Mouse (Mus musculus) kidney, adult 2 months (tissue): ENCODE measurements around the gene Trp53i11.

ENCODE experiments used
- CTCF ChIP-seq: fragments of 200-500 bp; conservative IDR thresholded peaks from 2 replicates; pipeline ENCODE4 v1.5.1; 2011; ENCODE audit warnings: low read depth, mild to moderate bottlenecking, control low read depth, low read length, moderate library complexity, mixed read lengths; ENCODE audit not compliant: insufficient read depth, insufficient read length
- POLR2A ChIP-seq: fragments of 200-500 bp; IDR thresholded peaks from one replicate; pipeline ENCODE4 v1.6.1; 2011; ENCODE audit warnings: low read depth, low read length, control low read depth

DNA sequence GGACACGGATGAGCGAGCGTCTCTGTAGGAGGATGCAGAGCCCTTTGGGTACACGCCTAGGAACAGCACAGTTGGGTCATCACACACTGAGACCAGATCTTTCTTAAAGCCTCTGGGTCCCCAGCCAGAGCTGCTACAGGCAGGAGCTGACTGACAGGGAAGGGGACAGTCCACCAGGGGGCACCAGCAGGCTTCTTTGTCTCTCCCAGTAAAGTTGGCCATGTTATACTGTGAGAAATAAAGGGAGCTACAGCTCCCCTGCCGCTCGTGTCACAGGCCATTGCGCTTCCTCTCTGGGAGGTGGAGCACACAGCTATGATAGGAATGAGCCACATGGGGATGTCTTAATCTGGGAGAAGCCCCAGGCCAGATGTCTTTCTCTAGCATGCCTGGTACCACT, 29.7 kb downstream of the Trp53i11 start:
- peak; percentile 73 for TF ChIP-seq CTCF
- no peak for TF ChIP-seq POLR2A
